Mouse (Mus musculus) heart, postnatal 25 days (tissue): ENCODE measurements at regions not wholly inside any gene's neighbourhood (a gene's known extent, or its start where the extent isn't known, plus 50 kb on each side); places are given as distances from the start of the nearest gene placed in this dataset.

ENCODE experiments used
- DNase-seq: peaks from one replicate; pipeline ENCODE4 v3.0.0; 2022; ENCODE audit warnings: low spot score
- intact Hi-C: fragments of 180-260 bp; cut with DNase I; formaldehyde crosslinking; loops from one replicate; pipeline ENCODE4 v1.15.1; 2025

GRCm38 (mm10) chr12:71426023-71426719, 116.5 kb downstream of the Dact1 start:
- DNase-seq, result no peak
- intact Hi-C loops, result no loop called here

GRCm38 (mm10) chr12:71427974-71428373, 118.3 kb downstream of the Dact1 start:
- no peak for DNase-seq
- intact Hi-C loops, result no loop called here

- no peak for DNase-seq
- intact Hi-C loops, result no loop called here
These were observed 120.0 kb downstream of the Dact1 start for GRCm38 (mm10) chr12:71429561-71430200.

GRCm38 (mm10) chr12:71430331-71430730, 120.6 kb downstream of the Dact1 start:
- DNase-seq, result no peak
- intact Hi-C loops, result no loop called here

GRCm38 (mm10) chr12:71431116-71431515, 121.4 kb downstream of the Dact1 start:
- intact Hi-C loops, result no loop called here
- DNase-seq, result no peak

GRCm38 (mm10) chr12:71433549-71434200, 124.0 kb downstream of the Dact1 start:
- intact Hi-C loops, result no loop called here
- no peak for DNase-seq

GRCm38 (mm10) chr12:71438254-71438653, 128.6 kb downstream of the Dact1 start:
- DNase-seq, result peak; percentile 40
- intact Hi-C loops, result loop anchor here (5.0 kb wide), 1 partner anchor 126 kb away; no protein-coding TSS in a partner anchor

GRCm38 (mm10) chr12:71440863-71441262, 131.2 kb downstream of the Dact1 start:
- intact Hi-C loops, result loop anchor here (10.0 kb wide), 1 partner anchor 264 kb away; no protein-coding TSS in a partner anchor
- DNase-seq, result no peak

GRCm38 (mm10) chr12:71441272-71441671, 131.6 kb downstream of the Dact1 start:
- no peak for DNase-seq
- intact Hi-C loops, result loop anchor here (10.0 kb wide), 1 partner anchor 264 kb away; no protein-coding TSS in a partner anchor

- intact Hi-C loops, result loop anchor here (10.0 kb wide), 1 partner anchor 258 kb away; no protein-coding TSS in a partner anchor
- DNase-seq, result no peak
These were observed 136.7 kb downstream of the Dact1 start for GRCm38 (mm10) chr12:71446177-71446891.

GRCm38 (mm10) chr12:71446892-71447268, 137.2 kb downstream of the Dact1 start:
- intact Hi-C loops, result loop anchor here (10.0 kb wide), 1 partner anchor 258 kb away; no protein-coding TSS in a partner anchor
- DNase-seq, result no peak

- intact Hi-C loops, result loop anchor here (10.0 kb wide), 1 partner anchor 256 kb away; no protein-coding TSS in a partner anchor
- no peak for DNase-seq
These were observed 139.3 kb downstream of the Dact1 start for GRCm38 (mm10) chr12:71449032-71449431.

- DNase-seq, result no peak
- intact Hi-C loops, result no loop called here
These were observed 140.4 kb downstream of the Dact1 start for GRCm38 (mm10) chr12:71450128-71450527.

- intact Hi-C loops, result no loop called here
- DNase-seq, result no peak
These were observed 141.2 kb downstream of the Dact1 start for GRCm38 (mm10) chr12:71450680-71451463.

GRCm38 (mm10) chr12:71456900-71457299, 147.2 kb downstream of the Dact1 start:
- intact Hi-C loops, result no loop called here
- DNase-seq, result no peak

GRCm38 (mm10) chr12:71458559-71459176, 149.0 kb downstream of the Dact1 start:
- no peak for DNase-seq
- intact Hi-C loops, result no loop called here

- intact Hi-C loops, result no loop called here
- no peak for DNase-seq
These were observed 151.0 kb downstream of the Dact1 start for GRCm38 (mm10) chr12:71460643-71461042.

- intact Hi-C loops, result no loop called here
- no peak for DNase-seq
These were observed 158.1 kb downstream of the Dact1 start for GRCm38 (mm10) chr12:71467820-71468219.

GRCm38 (mm10) chr12:71468324-71468723, 158.6 kb downstream of the Dact1 start:
- DNase-seq, result no peak

More at GRCm38 (mm10) chr12:71468324-71468723, 158.6 kb downstream of the Dact1 start:
- intact Hi-C loops, result no loop called here
